ENCODE assay signal across 19 mouse cellular contexts in the genomic region with DNA sequence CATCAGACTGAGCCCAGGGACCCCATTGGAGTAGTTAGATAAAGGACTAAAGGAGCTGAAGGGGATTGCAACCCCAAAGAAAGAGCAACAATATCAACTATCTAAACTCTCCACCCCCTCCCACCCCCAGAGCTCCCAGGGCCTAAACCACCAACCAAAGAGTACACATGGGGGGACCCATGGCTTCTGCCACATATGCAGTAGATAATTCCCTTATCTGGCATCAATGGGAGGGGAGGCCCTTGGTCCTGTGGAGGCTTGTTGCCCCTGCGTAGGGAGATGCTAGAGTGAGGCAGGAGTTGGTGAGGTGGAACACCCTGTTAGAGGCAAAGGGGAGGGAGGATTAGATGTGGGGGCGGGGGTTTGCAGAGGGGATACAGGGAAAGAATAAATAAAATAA.
"Had no signal": no experiment of that assay in that cellular context is flagged by ENCODE, and none has a peak within 500 bp of the region (broad histone marks: within the 10 kb centered on the region; RNA-seq: fewer than 3 reads in every experiment).

No protein-coding gene starts in this region.

- H3K4me2 ChIP-seq: lung, embryonic 15.5 days; midbrain, embryonic 12.5 days; neural tube, embryonic 13.5 days; neural tube, embryonic 15.5 days had no signal

- H3K9ac ChIP-seq: lung, embryonic 15.5 days; midbrain, embryonic 12.5 days; neural tube, embryonic 13.5 days; neural tube, embryonic 15.5 days had no signal

- H3K36me3 ChIP-seq: lung, embryonic 15.5 days; midbrain, embryonic 10.5 days; midbrain, embryonic 12.5 days; neural tube, embryonic 13.5 days; neural tube, embryonic 15.5 days had no signal

- H3K27ac ChIP-seq: lung, embryonic 15.5 days; midbrain, embryonic 10.5 days; midbrain, embryonic 12.5 days; neural tube, embryonic 13.5 days; neural tube, embryonic 15.5 days had no signal

- ATAC-seq: midbrain, embryonic 16.5 days had no signal

- H3K9me3 ChIP-seq: lung, embryonic 15.5 days; midbrain, embryonic 10.5 days; midbrain, embryonic 12.5 days; neural tube, embryonic 13.5 days; neural tube, embryonic 15.5 days had no signal

- H3K4me1 ChIP-seq: neural tube, embryonic 13.5 days; neural tube, embryonic 15.5 days had no signal

- DNase-seq: lung, adult 2 months; lung, postnatal 10 days; lung, postnatal 4 days; midbrain, embryonic 14.5 days; retina, postnatal 1 day; right cerebral cortex, adult 18-20 months; right cerebral cortex, postnatal 25 days; right cerebral cortex, postnatal 4 days; spleen, adult 18-20 months; thymus, adult 18-20 months; thymus, postnatal 14 days; thymus, postnatal 36 days had no signal

- H3K27me3 ChIP-seq: lung, embryonic 15.5 days; midbrain, embryonic 12.5 days; neural tube, embryonic 13.5 days; neural tube, embryonic 15.5 days had no signal

- H3K4me3 ChIP-seq: lung, embryonic 15.5 days; midbrain, embryonic 10.5 days; midbrain, embryonic 12.5 days; myocyte; neural tube, embryonic 13.5 days; neural tube, embryonic 15.5 days had no signal
